Mouse (Mus musculus): Measurements from ENCODE around the gene Oaz2. TPM values are rescaled to one million over a fixed set of nuclear protein-coding genes. Genes with fewer than 3 reads are reported as not detected.
"Not testable (repeated sequence)": the region's sequence is repeated elsewhere in the genome, so short reads cannot be mapped to it uniquely, and the experiment has no call there.

The Oaz2 gene
- total RNA-seq, 2 experiments from 2014 or later, result 248 to 260 TPM

DNA sequence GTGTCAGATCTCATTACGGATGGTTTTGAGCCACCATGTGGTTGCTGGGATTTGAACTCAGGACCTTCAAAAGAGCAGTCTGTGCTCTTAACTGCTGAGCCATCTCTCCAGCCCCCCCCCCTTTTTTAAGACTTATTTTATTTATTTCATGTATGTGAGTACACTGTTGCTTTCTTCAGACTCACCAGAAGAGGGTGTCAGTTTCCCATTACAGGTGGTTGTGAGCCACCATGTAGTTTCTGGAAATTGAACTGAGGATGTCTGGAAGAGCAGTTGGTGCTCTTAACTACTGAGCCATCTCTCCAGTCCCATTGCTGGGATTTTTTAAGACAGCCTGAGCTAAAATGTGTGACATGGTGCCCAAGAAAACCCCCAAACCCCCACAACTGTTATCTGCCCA lies 15.8 kb upstream of the Oaz2 start:
- not testable (repeated sequence) for DNase-seq

DNA sequence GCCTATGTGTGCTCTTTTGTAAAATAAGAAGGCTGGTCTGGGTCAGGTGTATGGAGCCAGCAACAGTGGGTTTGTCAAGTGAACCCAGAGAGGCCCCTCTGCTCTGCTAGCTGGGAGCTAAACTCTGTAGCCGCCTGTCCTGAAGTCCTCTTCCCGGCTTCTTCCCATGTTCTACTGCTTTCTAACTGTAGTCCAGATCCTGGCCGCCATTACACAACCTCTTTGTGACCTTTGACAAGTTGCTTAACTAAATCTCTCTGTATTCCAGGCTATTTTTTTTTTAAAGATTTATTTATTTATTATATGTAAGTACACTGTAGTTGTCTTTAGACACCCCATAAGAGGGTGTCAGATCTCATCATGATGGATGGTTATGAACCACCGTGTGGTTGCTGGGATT lies 14.1 kb upstream of the Oaz2 start:
- DNase-seq, result no peak

DNA sequence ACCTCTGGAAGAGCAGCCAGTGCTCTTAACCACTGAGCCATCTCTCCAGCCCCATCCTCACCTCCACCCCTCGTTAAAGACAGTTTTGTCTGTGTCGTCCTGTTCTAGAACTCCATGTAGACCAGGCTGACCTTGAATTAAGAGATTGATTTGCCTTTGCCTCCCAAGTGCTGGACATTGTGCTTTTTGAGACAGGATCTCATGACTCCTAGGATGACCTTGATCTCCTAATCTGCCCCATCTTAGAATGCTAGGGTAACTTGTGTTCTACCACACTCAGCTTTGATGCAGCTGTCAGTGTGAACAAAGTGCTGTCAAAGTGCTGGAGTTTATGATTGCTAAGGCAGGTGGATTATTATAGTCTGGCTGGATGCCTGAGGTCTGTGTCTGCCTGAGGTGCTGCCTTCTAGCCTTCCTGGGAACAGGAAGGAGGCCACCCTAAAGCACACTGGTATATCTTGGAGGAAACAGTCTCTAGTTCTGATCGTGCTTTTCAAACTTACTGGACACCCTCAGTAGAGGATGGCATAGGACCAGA lies 13.0 kb upstream of the Oaz2 start:
- no peak for DNase-seq

DNA sequence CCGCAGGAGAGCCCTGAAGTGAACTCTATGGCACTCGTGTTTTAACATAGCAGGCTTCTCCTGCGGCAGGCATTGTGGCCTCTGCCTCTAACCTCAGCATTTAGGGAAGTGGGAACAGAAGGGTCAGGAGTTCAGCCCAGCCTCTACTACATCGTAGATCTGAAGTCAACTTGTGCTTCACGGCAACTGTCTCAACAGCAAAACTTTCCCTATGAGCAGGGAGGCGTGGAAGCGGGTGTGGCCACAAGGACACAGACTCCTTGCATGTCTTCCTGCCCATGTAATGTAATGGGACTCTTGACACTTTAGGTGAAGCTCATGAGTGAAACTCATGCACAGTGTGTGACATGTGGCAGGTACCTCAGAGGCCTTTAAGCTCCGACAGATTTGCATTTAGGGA lies 12.3 kb upstream of the Oaz2 start:
- no peak for DNase-seq

DNA sequence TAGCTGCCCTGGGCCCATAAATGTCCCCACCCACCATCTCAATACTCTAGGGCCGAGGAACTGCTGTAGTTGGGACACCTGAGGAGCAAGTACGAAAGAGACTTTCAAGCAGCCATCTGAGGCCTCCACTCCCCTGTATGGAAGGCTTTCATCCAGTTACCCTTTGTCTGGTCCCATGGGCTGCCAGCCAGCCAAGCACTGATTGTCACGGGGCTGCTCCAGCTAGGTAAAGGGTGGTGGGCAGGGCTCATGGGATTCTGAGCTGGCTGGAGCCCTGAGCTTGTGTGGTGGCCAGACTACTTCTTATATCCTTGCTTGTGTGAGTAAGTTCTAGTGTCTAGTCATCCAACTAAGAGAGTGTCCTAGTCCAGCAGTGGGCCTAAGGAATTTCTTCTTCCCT lies 10.6 kb upstream of the Oaz2 start:
- no peak for DNase-seq

DNA sequence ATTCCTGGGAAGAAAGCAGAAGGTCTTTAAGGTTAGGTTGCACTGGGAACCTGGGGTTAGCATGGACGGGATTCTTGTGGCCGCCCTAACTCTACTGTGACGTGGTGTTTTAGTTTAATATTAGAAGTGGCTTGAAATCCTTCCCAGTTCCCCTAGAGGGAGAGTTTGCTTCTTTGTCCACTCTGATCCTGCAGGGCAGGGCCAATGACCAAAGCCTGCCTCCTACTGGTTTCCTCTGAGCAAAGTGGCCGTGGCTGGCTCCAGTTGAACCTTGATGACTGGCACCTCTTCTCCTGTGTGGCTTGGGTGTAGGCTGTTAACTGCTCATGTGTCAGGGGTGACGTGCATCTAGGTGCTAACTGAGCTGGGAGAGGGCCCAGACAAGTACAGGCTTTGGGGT lies 6.8 kb upstream of the Oaz2 start:
- no peak for DNase-seq

DNA sequence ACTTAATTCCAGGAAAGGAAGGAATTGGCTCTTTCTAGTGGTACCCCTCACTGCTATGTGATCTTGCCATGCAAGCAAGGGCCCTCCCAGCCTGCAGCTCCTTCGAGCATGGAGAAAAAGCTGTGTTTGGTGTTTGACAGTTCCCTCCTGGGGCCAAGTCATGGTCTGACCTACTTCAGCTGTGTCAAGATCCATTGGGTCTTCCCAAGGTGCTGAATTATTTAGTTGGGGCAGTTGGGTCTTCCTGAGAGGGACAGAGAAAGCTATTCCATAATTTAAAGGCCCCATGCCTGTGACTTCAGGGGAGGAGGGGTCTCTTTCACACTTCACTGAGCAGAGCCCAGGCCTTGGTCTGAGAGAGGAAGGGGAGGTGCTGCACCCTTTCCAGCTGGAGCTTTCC lies 6.3 kb upstream of the Oaz2 start:
- DNase-seq, result no peak

DNA sequence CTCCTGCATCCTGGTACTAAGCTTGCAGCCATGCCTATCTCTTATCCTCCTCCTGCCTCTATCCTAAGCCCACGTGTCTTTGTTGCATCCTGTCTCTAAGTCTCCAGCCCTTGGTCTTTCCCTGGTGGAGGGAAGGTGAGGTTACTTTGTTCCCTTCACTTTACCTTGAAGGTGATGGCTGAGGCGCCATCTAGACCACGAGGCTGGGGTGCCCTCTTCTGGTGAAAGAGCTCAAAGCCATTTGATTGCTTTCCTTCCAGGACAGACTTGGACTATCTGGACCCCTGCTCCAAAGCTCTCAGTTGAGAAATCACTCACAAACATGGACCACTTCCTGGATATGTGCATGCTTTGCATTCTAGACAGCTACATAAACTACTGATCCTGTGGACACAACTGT lies 3.6 kb upstream of the Oaz2 start:
- peak; percentile 65 for DNase-seq

DNA sequence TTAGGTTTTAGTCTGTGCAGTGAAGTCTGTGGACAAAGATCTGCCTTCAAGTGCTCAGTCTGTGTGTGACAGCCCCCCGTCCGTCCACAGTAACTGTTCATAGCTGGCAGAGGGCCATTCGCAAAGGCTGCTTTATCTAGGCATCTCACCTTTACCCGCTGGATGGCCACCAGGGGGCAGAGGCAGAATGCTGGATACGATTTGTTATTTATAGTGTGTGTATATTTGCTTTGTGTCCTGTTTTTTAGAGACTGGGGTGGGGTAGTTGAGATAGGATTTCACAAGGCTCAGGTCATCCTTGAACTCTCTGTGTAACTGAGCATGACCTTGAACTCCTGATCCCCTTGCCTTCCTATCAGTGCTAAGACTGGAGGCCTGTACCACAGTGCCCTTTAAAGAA lies 1.8 kb upstream of the Oaz2 start:
- peak; percentile 74 for DNase-seq

DNA sequence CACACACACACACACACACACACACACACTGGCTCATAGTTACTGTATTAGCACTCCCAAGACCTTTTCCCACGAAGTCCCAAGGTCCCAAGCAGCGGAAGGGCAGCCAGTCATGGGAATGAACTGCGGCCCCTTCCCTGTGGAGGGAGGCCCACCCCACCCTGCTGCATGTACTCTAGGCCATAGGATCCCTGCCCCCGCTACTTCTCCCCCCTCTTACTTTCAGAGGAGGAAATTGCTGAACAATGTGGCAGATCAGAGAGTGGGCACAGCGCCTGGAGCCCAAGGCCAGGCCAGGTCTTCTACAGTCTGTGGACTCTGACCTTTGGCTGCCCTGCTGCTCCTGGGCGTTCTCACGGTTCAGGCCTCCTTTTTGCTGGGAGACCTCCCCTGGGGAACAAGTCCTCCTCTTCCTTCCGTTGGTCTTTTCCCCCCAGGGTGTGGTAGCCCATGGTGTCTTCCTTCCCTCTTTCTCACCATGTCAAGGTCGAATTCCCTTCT lies 3.7 kb downstream of the Oaz2 start:
- peak; percentile 31 for DNase-seq

DNA sequence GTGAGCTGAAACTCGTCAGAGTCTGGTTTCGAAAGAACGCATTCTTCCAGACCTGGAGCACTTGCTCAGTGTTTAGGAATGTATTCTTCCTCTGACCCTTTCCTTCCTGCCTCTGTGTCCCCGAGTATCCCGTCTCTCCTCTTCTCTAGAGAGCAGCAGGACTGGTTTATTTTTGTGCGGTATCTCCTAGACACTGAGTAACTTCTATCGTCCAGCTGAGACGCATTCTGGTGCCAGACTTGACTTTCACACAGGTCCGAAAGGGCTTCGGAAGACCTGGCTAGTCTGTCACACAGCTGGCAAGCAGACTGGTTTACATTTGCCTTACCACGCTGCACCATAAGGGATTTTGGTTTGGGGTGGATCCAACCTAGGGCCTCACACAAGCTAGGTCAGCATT lies 5.2 kb downstream of the Oaz2 start:
- no peak for DNase-seq

DNA sequence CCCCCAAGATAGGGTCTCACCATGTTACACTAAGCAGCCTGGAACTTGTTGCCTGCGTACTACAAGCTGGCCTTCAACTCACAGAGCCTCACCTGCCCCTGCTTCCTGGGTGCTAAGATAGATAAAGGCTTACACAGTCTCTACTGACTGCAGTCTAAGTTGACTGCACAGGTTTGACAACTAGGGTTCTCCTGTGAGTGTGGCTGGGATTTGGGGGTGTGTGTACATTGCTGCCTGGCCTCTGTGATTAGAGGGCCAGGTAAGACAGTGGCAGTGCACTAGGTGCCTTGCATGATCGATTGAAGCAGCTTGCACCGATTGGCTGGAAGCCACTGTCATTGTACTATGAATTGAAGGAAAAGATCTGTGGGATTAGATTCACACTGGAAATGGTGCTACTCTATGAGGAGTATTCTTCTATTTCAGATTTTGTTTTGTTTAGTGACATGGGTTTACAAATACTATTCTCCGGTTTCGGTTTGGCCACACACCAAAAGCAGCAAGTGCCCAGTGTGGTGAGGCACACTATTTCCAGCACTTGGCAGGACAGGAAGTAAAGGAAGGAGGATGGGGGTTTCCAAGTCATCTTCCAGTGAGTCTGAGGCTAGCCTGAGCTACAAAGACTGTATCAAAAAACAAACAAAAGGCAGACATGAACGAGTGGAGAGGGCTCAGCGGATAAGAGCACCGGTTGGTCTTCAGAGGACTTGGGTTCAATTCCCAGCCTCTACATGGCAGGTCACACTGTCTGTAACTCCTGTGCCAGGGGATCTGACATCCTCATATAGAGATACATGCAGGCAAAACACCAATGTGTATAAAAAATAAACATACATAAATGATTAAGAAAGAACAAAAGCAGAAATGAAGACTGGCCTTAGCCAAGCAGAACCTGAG lies 7.9 kb downstream of the Oaz2 start:
- DNase-seq, result no peak

DNA sequence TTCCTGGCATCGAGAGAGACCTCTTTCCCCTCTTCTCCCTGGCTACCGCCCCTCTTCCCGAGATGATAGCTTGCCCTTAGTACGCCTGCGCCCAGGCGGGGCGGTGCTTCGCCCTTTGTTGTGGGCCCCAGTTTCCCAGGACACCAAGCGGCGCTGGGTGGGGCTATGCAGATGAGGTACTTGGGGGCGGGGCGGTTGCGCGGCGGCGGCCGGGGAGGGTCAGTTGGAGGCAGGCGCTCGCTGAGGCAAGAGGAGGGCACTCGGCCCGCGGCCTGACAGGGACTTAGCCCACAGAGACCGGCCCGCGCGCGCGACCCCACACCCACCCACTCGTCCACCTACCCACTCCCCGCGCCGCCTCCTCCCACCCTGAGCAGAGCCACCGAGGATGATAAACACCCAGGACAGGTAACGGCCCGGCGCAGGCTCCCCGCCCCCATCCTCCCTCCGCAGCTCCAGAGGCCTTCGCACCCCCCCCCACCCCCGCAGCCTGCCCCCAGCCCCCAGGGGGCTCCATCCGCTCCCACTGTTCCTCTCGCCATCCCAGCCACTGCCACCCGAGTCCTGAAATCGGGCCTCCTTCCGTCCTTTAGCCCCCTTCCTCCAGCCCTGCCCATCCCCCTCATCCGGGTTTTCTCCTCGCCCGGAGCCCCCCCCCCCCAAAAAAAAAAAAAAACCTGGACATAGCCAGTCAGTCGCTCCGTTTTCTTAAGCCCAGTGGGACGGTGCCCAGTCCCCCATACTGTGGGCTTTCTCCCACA lies 8.7 kb downstream of the Oaz2 start:
- DNase-seq, result peak; percentile 98

DNA sequence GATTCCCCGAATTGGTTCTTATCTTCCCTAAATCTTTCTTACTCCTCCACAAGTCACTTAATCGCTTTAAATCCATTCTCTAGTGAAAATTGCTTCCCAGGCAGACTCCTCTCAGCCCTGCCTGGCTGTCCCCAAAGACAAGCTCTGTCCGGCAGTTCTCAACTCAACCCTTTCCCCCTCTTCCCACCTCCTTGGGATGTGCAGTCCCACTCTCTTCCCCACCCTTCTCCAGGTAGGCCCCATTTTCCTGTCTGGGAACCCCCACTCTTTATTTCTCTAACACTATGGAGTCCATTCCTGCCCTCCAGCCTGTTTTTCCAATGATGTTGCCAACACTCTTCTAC lies 9.3 kb downstream of the Oaz2 start:
- no peak for DNase-seq

DNA sequence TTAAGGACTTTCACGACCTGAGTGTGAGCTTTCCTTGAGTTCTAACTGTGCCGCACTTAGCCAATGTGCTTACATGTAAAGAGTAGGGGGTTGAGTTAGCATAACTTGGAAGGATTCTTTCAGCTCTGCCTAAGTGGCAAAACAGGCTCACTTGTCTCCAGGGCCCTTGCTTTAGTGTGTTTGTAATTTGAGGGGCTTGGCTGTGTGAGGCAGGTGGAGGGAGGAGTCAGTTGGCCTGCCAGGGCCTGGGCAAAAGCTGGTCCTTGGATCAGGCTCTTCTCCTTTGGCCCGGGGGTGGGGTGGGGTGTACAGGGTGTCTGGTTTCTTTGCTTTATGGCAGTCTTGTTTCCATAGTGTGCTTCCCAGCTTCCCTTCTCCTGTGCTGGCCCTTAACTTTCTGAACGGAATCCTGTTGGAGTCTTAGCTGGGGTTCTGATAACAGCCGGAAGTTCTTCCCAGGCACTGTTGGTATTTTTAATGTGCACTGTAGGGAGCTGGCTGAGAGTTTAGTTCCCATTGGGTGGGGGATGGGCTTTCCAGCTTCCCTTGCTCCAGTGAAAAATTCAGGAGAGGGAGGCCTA lies 11.5 kb downstream of the Oaz2 start:
- peak; percentile 57 for DNase-seq

DNA sequence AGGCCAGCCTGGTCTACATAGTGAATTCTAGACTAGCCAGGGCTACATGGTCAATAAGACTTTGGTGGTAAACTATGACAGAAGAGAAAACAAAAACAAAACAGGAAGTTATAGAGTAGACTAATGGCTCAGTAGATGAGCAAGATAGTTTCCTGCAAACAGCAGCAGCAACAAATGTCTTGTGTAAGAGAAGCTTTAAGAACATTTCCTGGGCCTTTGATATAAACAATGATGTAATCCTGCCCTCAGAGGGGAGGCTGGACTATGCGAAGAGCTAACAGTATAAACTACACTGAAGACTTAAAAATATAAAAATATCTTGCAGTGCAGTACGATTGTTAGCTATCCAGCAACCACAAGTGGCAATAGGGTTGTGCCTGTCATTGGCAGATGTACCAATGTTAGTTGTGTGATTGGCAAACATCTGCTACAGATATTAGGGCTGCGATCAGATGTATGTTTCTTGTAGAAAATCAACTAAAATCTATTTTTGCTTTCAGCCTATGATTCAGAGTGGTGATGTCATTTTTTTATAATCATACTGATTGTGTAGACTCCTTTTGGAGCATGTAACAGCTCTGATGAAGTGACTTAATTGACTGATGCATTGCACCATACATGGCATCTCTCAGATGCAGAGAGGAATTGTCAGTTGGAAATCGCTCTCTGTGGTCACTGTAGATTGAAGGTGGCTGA lies 13.3 kb downstream of the Oaz2 start:
- DNase-seq, result no peak

DNA sequence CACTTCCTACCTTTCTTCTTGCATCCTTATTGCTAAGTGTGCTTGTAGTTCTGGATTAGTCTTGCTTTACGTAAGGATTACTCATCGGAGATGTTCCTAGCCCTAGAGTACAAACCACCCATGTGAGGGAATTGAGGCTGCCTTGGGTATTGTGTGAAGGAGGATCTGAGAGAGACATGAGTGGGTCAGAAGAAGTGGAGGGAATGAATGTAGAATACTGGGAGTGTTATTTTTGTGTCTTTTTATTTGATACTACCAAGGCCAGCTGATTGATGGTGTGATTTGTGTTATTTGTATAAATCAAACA lies 13.8 kb downstream of the Oaz2 start:
- no peak for DNase-seq

DNA sequence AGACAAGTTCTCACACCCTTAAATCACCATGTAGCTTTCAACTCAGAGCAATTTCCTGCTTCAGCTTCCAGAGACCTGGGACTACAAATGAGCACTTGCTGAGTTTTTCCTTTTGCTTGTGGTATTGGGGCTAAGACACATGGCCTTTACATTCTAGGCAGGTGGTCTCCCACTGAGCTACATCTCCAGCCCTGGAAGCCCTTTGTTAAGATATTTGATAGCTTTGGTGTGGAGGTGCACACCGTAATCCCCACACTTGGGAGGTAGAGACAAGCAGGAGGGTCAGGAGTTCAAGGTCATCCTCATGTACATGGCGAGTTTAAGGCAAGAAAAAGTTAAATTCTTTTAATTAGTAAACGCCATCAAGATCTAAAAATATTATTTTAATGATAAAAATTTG lies 14.4 kb downstream of the Oaz2 start:
- DNase-seq, result no peak

DNA sequence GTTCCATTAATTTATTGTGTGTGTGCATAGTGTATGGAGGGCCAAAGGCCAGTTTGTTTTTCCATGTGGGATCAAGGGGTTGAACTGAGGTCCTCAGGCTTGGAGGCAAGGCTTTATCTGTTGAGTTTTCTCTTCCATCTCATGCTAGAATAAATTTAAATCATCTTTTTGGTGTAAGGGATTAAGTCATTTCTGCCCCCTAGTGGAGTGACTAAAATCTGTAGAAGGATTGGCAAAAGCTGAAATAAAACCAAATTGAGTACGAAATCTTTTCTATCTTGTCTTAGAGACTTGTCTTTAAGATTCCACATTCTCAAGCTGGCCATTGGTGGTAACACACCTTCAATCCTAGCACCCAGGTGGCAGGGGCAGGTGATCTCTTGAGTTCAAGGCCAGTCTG lies 15.2 kb downstream of the Oaz2 start:
- DNase-seq, result no peak

DNA sequence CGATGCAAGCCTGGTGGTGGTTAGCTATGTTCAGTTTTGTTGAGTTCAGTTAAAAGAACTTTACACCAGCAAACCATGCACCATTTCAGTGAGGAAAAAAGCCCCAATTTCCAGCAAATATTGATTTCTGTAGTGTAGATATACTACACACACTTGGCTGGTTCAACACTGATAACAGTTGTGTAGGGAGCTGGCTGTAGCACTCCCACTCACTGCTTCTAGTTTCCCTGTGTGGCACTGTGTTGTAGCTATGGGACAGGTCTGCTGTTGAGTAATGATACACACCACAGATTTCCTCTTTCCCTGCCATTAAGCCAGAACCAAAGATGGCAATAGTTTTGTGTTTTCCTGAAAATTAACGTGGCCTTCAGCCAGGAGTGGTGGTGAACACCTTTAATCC lies 16.9 kb downstream of the Oaz2 start:
- no peak for DNase-seq

DNA sequence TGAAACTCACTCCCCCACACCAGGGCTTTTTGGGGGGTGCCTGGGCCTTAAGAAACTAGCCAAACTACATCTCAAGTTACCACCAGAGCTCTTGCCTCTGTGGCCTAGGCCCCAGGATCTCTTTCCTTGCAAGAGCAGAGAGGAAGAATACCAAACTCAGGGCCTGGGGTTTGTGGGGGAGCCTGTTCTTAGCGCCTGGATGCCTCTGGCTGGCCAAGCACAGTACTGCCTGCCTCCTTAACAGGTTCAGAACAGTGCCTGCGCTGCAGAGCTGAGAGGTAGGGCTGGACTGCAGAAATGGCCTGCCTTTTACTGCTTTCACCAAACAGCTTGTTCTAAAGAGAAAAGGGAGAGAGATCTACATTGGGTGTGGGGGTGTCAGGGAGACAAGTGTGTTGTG lies 22.1 kb downstream of the Oaz2 start:
- DNase-seq, result not testable (repeated sequence)

DNA sequence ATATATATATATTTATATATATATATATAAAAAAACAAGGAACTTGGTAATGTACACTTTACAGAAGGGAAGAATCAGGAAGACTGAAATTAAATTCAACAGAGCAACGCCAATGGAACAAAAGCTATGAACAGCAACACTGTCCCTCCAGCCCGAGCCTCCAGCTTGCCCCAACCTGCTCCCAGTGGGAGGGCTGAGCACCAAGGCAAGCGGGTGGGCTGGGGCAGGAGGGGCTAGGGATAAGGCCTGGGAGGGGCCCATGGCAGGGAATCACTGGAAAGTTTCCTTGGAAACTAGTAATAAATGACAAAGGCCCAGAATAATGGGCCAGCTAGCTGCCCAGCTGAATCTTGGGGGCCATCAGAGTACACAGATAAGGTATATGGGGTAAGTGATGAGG lies 24.7 kb downstream of the Oaz2 start:
- no peak for DNase-seq

Measured in gastrocnemius, postnatal 10 days (tissue).